Mouse (Mus musculus): ENCODE data around the gene Cd36. TPM values are rescaled to one million over a fixed set of nuclear protein-coding genes. Genes with fewer than 3 reads are reported as not detected.

Cd36 gene
- polyA plus RNA-seq, 1 experiment from 2014 or later: 0.87 TPM

DNA sequence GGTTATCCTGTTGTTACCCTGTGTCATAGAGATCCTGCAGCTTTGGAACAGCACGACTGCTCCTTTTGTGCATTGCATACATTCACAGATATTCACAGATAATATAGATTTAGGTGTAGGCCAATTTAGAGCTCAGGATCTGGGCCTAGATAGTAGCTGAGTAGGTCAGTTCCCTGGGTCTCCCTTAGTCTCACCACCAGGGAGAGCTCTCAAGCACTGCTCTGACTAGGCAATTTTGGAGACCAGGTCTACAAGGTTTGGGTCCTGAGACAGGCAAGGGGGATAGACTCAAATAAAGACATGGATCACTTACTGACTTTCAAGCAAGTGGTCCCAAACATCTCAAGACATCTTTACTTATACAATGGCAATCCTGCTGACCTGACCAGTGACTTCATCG is 38.0 kb downstream of the Cd36 start:
- 79% methylated on average over 2 of the region's 2 CpGs for WGBS

DNA sequence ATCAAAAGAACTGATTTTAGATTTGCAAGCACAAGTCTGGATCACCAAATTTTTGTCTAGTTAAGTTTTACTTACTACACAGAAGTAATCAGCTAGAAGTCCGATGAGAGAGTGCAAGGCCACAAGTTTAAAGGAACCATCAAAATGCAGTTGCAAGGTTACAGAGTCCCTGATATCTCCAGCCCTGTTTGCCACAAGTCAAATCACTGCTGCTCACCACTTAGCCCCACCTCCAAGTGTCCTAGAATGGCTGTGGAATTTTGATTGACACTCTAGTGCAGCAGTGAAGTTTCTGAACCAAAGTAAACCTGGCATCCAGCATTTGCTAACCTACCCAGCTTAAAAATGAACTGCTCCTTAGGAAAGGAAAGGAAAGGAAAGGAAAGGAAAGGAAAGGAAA is 39.0 kb downstream of the Cd36 start:
- no peak for DNase-seq (ENCODE audit: low spot score)

More for the DNA sequence above, 38.0 kb downstream of the Cd36 start:
- Histone ChIP-seq H3K4me1 (replicated peaks; ENCODE audit: control insufficient read depth, insufficient read depth, low read length) (no peaks in the 10 kb centered on the region), H3K27me3 (ENCODE audit: control insufficient read depth, insufficient read depth, low read length) (no peaks in the 10 kb centered on the region), H3K36me3 (ENCODE audit: control insufficient read depth, insufficient read depth, low read length) (no peaks in the 10 kb centered on the region), H3K27ac (ENCODE audit: low read depth, low read length) (no peak overlapping the region), H3K9ac (ENCODE audit: low read length) (no peak overlapping the region), H3K9me3 (ENCODE audit: control insufficient read depth, low read length) (no peaks in the 10 kb centered on the region), H3K4me2 (ENCODE audit: low read depth, low read length, severe bottlenecking) (no peak overlapping the region), H3K4me3 (ENCODE audit: low read depth, low read length) (no peak overlapping the region)
- DNase-seq (ENCODE audit: low spot score): no peak
- ATAC-seq (replicated peaks; ENCODE audit: low FRiP score): no peak

DNA sequence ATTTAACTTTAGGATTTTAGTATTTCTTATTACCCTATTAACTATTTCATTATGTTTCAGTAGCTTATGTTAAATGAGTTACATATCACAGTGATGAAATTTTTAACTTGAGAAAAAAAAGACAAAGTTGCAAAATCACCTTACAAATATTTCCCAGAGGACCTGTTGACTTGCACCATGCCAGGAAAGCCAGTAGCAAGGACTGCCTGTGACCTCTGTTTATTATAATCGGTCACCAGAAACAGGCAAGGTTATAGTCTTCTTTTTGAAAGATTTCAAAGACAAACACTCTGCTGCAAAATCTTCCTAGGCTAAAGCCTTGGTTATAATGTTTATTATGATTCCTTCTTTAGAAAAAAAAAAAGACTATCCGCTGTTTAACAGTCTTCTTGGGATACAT is 39.9 kb downstream of the Cd36 start:
- no peak for ATAC-seq (replicated peaks; ENCODE audit: low FRiP score)
- Histone ChIP-seq H3K9ac (ENCODE audit: low read length) (no peak overlapping the region), H3K4me3 (ENCODE audit: low read depth, low read length) (no peak overlapping the region), H3K27ac (ENCODE audit: low read depth, low read length) (no peak overlapping the region), H3K36me3 (ENCODE audit: control insufficient read depth, insufficient read depth, low read length) (no peaks in the 10 kb centered on the region), H3K9me3 (ENCODE audit: control insufficient read depth, low read length) (no peaks in the 10 kb centered on the region), H3K4me1 (replicated peaks; ENCODE audit: control insufficient read depth, insufficient read depth, low read length) (no peaks in the 10 kb centered on the region), H3K27me3 (ENCODE audit: control insufficient read depth, insufficient read depth, low read length) (no peaks in the 10 kb centered on the region), H3K4me2 (ENCODE audit: low read depth, low read length, severe bottlenecking) (no peak overlapping the region)
- WGBS: 92% methylated on average over 2 of the region's 2 CpGs
- DNase-seq (ENCODE audit: low spot score): no peak

More for the DNA sequence above, 39.0 kb downstream of the Cd36 start:
- Histone ChIP-seq H3K9ac (ENCODE audit: low read length) (no peak overlapping the region), H3K4me1 (replicated peaks; ENCODE audit: control insufficient read depth, insufficient read depth, low read length) (no peaks in the 10 kb centered on the region), H3K27ac (ENCODE audit: low read depth, low read length) (no peak overlapping the region), H3K36me3 (ENCODE audit: control insufficient read depth, insufficient read depth, low read length) (no peaks in the 10 kb centered on the region), H3K4me3 (ENCODE audit: low read depth, low read length) (no peak overlapping the region), H3K4me2 (ENCODE audit: low read depth, low read length, severe bottlenecking) (no peak overlapping the region), H3K9me3 (ENCODE audit: control insufficient read depth, low read length) (no peaks in the 10 kb centered on the region), H3K27me3 (ENCODE audit: control insufficient read depth, insufficient read depth, low read length) (no peaks in the 10 kb centered on the region)
- 74% methylated on average over 1 of the region's 1 CpGs for WGBS
- ATAC-seq (replicated peaks; ENCODE audit: low FRiP score): no peak

DNA sequence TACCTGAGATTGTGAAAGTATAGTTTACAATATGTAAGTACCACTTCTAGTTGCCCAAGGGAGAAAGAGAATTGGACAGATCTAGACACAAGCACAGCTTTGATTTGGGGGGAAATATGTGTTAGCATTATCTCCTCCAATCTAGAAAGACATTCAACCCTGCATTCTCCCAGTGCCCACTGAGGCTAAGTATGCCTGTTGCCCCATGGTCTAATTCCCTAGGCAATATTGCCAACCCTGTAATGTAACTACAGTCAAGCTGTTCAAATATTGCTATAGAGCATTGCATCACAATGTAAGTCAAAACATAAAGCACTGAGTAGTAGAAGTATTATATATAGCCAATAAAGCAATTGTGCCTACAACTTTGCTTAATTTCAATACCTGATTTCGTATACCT is 40.3 kb downstream of the Cd36 start:
- Histone ChIP-seq H3K4me1 (replicated peaks; ENCODE audit: control insufficient read depth, insufficient read depth, low read length) (no peaks in the 10 kb centered on the region), H3K9ac (ENCODE audit: low read length) (no peak overlapping the region), H3K4me3 (ENCODE audit: low read depth, low read length) (no peak overlapping the region), H3K27ac (ENCODE audit: low read depth, low read length) (no peak overlapping the region), H3K9me3 (ENCODE audit: control insufficient read depth, low read length) (no peaks in the 10 kb centered on the region), H3K4me2 (ENCODE audit: low read depth, low read length, severe bottlenecking) (no peak overlapping the region), H3K27me3 (ENCODE audit: control insufficient read depth, insufficient read depth, low read length) (no peaks in the 10 kb centered on the region), H3K36me3 (ENCODE audit: control insufficient read depth, insufficient read depth, low read length) (no peaks in the 10 kb centered on the region)
- ATAC-seq (replicated peaks; ENCODE audit: low FRiP score) (no peak), DNase-seq (ENCODE audit: low spot score) (no peak)
- WGBS: 89% methylated on average over 1 of the region's 1 CpGs

- 90% methylated on average over 3 of the region's 3 CpGs for WGBS
- no peak overlapping the region for H3K27ac ChIP-seq (ENCODE audit: low read depth, low read length)
- no peak overlapping the region for H3K9ac ChIP-seq (ENCODE audit: low read length)
- no peaks in the 10 kb centered on the region for H3K36me3 ChIP-seq (ENCODE audit: control insufficient read depth, insufficient read depth, low read length)
- no peaks in the 10 kb centered on the region for H3K27me3 ChIP-seq (ENCODE audit: control insufficient read depth, insufficient read depth, low read length)
- H3K4me2 ChIP-seq (ENCODE audit: low read depth, low read length, severe bottlenecking): no peak overlapping the region
- no peaks in the 10 kb centered on the region for H3K4me1 ChIP-seq (replicated peaks; ENCODE audit: control insufficient read depth, insufficient read depth, low read length)
- ATAC-seq (replicated peaks; ENCODE audit: low FRiP score) (no peak), DNase-seq (ENCODE audit: low spot score) (no peak)
- no peak overlapping the region for H3K4me3 ChIP-seq (ENCODE audit: low read depth, low read length)
- H3K9me3 ChIP-seq (ENCODE audit: control insufficient read depth, low read length): no peaks in the 10 kb centered on the region
Observed at GRCm38 (mm10) chr5:17843921-17844320, 44.7 kb downstream of the Cd36 start.

DNA sequence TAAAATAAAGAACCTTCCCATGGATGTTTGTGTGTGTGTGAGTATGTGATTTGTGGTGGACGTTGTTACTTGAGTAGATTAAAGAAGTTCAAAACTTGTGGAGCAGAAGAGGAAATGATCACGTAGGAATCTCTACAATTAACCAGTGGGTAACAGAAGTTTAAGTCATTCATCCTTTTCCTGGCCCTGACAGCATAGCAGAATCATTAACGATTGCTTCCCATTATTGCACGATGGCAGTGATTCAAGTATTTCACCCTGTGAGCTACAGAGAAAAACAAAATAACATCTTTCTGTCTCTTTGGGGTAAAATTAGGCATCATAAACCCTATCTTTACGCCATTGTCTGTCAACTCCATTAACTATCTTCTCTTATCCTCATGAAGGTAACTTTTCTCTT is 45.3 kb downstream of the Cd36 start:
- Histone ChIP-seq H3K36me3 (ENCODE audit: control insufficient read depth, insufficient read depth, low read length) (no peaks in the 10 kb centered on the region), H3K9ac (ENCODE audit: low read length) (no peak overlapping the region), H3K27me3 (ENCODE audit: control insufficient read depth, insufficient read depth, low read length) (no peaks in the 10 kb centered on the region), H3K4me3 (ENCODE audit: low read depth, low read length) (no peak overlapping the region), H3K4me2 (ENCODE audit: low read depth, low read length, severe bottlenecking) (no peak overlapping the region), H3K4me1 (replicated peaks; ENCODE audit: control insufficient read depth, insufficient read depth, low read length) (no peaks in the 10 kb centered on the region), H3K27ac (ENCODE audit: low read depth, low read length) (no peak overlapping the region), H3K9me3 (ENCODE audit: control insufficient read depth, low read length) (no peaks in the 10 kb centered on the region)
- DNase-seq (ENCODE audit: low spot score): no peak
- no peak for ATAC-seq (replicated peaks; ENCODE audit: low FRiP score)
- WGBS: 81% methylated on average over 5 of the region's 5 CpGs

- Histone ChIP-seq H3K4me3 (ENCODE audit: low read depth, low read length) (no peak overlapping the region), H3K27me3 (ENCODE audit: control insufficient read depth, insufficient read depth, low read length) (no peaks in the 10 kb centered on the region), H3K36me3 (ENCODE audit: control insufficient read depth, insufficient read depth, low read length) (no peaks in the 10 kb centered on the region), H3K4me2 (ENCODE audit: low read depth, low read length, severe bottlenecking) (no peak overlapping the region), H3K9ac (ENCODE audit: low read length) (no peak overlapping the region), H3K4me1 (replicated peaks; ENCODE audit: control insufficient read depth, insufficient read depth, low read length) (no peaks in the 10 kb centered on the region), H3K27ac (ENCODE audit: low read depth, low read length) (no peak overlapping the region), H3K9me3 (ENCODE audit: control insufficient read depth, low read length) (no peaks in the 10 kb centered on the region)
- WGBS: 86% methylated on average over 7 of the region's 7 CpGs
- no peak for DNase-seq (ENCODE audit: low spot score)
- no peak for ATAC-seq (replicated peaks; ENCODE audit: low FRiP score)
Observed at GRCm38 (mm10) chr5:17842111-17842729, 46.4 kb downstream of the Cd36 start.

GRCm38 (mm10) chr5:17839549-17839948 is 49.1 kb downstream of the Cd36 start:
- Histone ChIP-seq H3K4me2 (ENCODE audit: low read depth, low read length, severe bottlenecking) (no peak overlapping the region), H3K4me1 (replicated peaks; ENCODE audit: control insufficient read depth, insufficient read depth, low read length) (no peaks in the 10 kb centered on the region), H3K36me3 (ENCODE audit: control insufficient read depth, insufficient read depth, low read length) (no peaks in the 10 kb centered on the region), H3K4me3 (ENCODE audit: low read depth, low read length) (no peak overlapping the region), H3K9me3 (ENCODE audit: control insufficient read depth, low read length) (no peaks in the 10 kb centered on the region), H3K27ac (ENCODE audit: low read depth, low read length) (no peak overlapping the region), H3K27me3 (ENCODE audit: control insufficient read depth, insufficient read depth, low read length) (no peaks in the 10 kb centered on the region), H3K9ac (ENCODE audit: low read length) (no peak overlapping the region)
- 88% methylated on average over 2 of the region's 2 CpGs for WGBS
- ATAC-seq (replicated peaks; ENCODE audit: low FRiP score) (no peak), DNase-seq (ENCODE audit: low spot score) (no peak)

DNA sequence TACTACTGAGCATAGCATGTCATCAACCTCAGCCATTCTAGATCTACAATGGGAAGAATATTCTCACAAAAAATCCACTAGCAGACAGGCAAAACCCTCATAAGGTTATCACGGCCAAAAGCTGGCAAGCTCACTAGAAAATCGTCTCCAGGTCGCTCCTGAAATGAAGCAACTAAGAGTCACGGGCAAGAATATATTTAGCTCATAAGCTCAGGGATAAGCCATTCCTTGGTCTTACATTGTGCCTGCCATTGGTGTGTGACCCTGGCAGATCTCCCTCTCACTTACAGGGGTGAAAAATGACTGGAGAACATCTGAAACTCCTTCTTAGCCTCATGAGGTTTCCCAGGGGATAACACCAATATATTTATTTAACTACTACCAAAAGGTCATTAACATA is 52.2 kb downstream of the Cd36 start:
- H3K4me3 ChIP-seq (ENCODE audit: low read depth, low read length): no peak overlapping the region
- no peak overlapping the region for H3K4me2 ChIP-seq (ENCODE audit: low read depth, low read length, severe bottlenecking)
- 88% methylated on average over 4 of the region's 4 CpGs for WGBS
- H3K27me3 ChIP-seq (ENCODE audit: control insufficient read depth, insufficient read depth, low read length): no peaks in the 10 kb centered on the region
- H3K27ac ChIP-seq (ENCODE audit: low read depth, low read length): no peak overlapping the region
- DNase-seq (ENCODE audit: low spot score) (no peak), ATAC-seq (replicated peaks; ENCODE audit: low FRiP score) (no peak)
- no peaks in the 10 kb centered on the region for H3K9me3 ChIP-seq (ENCODE audit: control insufficient read depth, low read length)
- H3K9ac ChIP-seq (ENCODE audit: low read length): no peak overlapping the region
- H3K36me3 ChIP-seq (ENCODE audit: control insufficient read depth, insufficient read depth, low read length): no peaks in the 10 kb centered on the region
- no peaks in the 10 kb centered on the region for H3K4me1 ChIP-seq (replicated peaks; ENCODE audit: control insufficient read depth, insufficient read depth, low read length)

All from forebrain, embryonic 11.5 days (tissue).